Mouse (Mus musculus): ENCODE measurements around the gene Prc1.

Gene Prc1

DNA sequence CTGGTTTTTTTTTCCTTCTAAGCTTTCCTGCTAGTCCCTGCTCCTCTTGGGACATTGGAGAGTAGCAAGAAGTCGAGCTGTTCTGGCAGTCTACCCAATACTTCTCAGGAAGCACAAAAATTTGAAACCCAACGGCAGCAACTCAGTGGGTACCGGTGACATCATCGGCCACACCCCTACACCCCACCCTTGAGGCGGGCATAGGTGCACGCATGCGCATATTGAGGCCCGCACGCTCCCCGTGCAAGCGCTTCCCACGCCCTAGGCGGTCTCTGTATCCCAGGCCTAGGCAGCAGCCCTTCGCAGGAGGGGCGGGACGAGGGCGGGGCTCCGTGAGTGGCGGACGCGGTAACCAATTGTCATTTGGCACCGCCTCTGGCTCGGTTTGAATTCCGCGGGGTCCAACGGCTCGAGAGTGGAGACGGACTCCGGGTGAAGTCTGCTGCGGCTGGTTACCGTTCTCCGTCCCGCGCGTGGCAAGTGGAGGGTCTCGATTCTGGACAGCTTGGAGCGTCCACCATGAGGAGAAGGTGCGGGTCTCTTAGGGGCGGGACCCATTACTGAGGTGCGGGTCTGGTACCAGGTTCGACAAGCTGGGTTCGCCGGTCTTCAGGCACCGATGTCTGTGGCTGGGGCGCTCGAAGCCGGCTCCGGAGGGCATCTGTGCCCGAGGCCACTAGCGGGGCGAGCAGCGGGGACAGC lies at the start of gene Prc1:
Gene Prc1, plus strand, starts transcription at position 389 of the 702 bp plus-strand sequence.
- peak; percentile 100 for DNase-seq (ENCODE audit: extremely low spot score, low spot score)

DNA sequence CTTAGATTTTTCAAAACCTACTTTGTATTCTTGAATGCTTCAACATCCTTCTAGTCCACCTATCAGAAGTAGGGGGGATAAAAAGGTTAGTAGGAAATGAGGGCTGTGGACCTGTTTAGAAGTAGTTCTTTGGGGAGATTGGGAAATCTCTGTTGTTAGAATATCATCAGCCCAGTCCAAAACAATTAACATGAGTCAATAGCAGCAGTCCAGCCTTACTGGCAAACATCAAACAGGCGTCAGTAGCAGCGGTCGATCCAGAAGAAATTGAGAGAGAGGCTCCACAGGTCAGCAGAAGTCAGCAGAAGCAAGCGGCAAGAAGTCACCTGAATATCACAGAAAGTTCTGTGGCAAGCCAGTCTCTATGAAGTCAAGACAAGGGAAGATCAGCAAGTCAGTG lies 49.4 kb upstream of the Prc1 start:
- DNase-seq (ENCODE audit: extremely low spot score, low spot score) = no peak

DNA sequence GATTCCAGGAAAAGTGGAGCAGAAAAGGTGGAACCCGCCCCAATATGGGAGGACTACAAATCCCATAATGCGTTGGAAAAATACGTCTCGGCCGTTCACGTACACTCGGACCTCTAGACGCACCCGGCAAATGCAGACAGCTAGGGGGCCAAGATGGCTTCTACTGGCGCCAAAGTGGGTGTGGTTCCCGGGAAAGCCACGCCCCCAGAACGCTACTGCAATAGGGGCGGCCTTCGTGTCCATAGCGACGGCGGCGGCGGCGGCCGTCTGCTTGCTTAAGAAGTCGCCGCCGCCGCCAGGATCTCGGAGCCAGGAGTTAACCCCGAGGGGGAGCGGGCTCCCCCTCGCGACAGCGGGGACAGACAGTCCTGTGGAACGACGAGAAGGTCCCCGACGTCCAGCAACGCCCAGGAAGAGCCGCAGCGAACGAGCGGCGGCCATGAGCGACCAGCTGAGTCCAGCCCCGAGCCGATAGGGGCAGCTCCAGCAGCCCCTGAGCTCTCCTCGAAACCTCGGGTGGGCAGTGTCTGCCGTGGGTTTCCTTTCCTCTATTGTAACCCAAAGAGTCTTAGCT lies 48.0 kb upstream of the Prc1 start, which contains the start of gene Ttll13:
Gene Ttll13, plus strand, starts transcription at position 229 of the 574 bp plus-strand sequence.
- peak; percentile 94 for DNase-seq (ENCODE audit: extremely low spot score, low spot score)

DNA sequence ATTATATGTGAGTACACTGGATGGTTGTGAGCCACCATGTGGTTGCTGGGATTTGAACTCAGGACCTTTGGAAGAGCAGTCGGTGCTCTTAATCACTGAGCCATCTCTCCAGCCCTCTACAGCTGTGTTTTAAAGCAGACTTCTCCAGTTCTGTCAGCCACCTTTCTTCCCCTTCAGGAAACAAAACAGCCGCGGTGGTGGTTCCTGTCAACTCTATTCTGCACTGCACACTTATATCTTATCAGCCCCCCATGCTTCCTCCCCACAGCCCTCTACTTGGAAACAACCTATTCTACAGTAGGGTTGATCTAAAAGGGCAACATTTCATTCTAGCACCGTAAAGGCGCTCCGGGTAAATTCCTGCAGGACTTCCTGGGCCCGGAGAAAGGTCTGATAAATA lies 47.4 kb upstream of the Prc1 start:
- DNase-seq (ENCODE audit: extremely low spot score, low spot score) = no peak

DNA sequence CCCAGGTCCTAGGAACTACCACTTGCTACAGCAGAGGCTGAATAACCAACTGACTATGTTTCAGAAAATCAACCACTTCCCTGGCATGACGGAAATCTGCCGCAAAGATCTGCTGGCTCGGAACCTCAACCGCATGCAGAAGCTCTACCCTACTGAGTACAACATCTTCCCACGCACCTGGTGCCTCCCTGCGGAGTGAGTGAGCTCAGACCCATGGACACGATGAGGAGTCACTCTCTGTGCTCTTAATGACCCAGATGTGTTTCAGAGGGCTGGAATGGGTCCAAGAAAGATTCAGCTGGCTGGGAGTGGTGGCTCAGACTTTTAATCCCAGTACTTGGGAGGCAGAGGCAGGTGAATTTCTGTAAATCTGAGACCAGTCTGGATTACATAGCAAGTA lies 41.8 kb upstream of the Prc1 start:
- no peak for DNase-seq (ENCODE audit: extremely low spot score, low spot score)

DNA sequence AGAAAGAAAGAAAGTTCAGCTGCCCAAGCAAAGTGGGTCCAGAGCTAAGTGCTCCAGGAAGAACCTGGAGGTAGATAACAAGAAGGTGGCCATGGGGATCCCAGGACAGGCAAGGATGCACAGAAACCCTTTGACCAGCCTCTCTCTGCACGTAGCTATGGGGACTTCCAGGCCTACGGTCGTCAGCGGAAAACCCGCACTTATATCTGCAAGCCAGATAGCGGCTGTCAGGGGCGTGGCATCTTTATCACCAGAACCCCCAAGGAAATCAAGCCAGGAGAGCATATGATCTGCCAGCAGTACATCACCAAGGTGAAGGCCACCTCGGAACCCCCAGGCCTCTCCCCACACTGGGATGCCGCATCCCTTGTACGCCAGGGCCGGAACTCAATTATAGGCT lies 41.4 kb upstream of the Prc1 start:
- no peak for DNase-seq (ENCODE audit: extremely low spot score, low spot score)

DNA sequence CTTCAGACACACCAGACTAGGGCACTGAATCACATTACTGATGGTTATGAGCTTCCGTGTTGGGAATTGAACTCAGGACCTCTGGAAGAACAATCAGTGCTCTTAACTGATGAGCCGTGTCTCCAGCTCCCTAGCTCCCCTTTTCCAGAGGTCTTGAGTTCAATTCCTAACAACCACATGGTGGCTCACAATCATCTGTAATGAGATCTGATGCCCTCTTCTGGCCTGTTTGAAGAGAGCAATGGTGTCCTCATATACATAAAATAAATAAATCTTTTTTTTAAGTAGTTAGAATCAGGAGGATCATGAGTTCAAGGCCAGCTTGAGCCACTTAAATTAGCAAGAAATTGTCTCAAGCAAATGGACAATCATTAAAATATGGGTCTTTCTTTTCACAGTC lies 38.3 kb upstream of the Prc1 start:
- no peak for DNase-seq (ENCODE audit: extremely low spot score, low spot score)

DNA sequence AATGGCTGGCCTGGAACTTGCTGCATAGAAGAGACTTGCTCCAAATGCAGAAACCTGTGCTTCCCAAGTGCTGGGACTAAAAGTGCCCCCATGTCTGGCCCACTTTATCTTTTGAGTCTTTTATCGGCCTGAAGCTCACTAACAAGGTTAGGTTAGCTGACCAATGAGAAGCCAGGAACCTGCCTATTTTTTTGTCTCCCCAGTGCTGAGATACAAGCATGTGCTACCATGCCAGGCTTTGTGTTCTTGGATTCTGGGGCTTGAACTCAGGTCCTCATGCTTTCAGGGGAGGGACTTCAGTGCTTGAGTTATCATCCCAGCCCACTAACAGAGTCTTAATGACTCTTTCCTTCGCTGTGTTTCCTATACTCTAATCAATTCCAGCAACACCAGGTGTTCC lies 36.5 kb upstream of the Prc1 start:
- DNase-seq (ENCODE audit: extremely low spot score, low spot score) = no peak

DNA sequence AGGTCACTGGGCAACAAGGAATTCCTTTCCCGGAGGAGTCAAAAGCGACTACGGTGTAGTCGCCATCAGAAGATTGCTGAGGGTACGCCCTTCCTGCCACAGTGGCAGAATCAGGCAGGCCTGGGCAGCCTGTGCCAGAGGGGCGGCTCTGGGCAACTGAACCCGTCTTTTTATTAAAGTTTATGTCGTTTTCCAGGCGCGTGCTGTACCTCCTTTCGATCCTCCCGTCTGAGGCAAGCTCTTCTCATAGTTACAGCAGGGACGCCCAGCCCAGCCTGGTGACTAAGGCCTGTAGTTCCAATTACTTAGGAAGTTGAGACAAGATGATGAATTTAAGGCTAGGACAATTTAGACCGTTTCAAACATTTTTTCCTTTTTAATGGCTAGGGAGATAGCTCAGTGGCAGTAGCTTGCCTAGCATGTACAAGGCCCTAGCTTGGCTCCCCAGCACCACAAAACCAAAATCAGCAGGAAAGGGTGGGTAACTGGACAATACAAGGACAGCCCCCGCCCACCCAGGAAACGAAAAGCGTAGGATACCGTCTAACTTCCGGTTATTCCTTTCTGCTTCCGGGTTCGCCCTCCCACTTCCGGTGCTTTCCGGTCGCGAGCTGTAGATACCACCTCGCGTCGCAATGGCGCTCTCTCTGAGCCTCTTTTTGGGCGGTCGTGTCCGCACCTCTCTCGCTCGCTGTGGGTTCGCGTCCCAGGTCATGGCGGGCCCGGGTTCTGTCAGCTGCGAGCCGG lies 33.5 kb upstream of the Prc1 start, which contains the start of gene Ngrn:
Gene Ngrn, plus strand, starts transcription at position 591 of the 747 bp plus-strand sequence.
- peak; percentile 87 for DNase-seq (ENCODE audit: extremely low spot score, low spot score)

DNA sequence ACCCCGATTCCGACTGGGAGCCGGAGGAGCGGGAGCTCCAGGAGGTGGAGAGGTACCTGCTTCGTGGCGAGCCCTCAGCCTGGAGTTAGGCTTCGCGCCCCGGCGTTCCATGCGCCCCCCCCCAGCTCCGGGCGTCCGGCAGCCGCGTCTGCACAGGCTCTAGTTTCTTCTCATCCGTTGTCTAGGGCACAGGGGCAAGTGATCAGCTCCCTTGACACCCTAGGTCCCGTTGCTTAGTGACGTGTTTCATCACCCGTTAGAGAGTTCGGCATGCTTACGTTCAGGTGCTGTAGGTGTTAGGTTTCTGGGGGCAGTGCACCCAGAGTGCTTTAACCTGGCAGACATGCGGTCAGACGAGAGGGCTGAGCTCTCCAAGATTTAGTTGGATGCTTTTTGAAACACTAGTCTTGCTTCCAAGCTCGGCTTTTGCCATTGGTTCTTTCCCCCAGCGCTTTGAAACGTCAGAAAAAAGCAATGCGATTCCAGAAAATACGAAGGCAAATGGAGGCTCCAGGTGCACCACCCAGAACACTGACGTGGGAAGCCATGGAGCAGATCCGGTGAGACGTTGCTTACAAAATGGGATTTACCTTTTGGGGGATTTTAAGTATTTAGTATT lies 32.8 kb upstream of the Prc1 start:
- DNase-seq (ENCODE audit: extremely low spot score, low spot score) = no peak

DNA sequence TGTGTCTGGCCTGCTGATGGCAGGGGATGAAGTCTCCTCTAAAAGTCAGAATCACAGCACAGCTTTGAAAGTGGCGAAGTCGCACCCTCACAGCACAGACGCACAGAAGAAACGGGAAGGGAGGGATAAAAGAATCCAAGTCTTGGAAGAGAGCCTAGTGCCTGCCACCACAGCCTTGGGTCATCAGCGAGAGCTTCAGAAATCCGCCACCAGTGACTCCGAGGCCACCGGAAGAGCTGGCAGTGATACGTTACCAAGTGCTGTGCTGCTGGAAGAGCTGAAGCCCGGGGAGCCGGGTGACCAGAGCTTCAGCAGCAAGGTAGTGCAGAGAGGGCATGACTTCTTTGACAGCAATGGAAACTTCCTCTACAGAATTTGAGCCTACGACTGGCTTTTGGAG lies 29.6 kb upstream of the Prc1 start:
- DNase-seq (ENCODE audit: extremely low spot score, low spot score) = no peak

DNA sequence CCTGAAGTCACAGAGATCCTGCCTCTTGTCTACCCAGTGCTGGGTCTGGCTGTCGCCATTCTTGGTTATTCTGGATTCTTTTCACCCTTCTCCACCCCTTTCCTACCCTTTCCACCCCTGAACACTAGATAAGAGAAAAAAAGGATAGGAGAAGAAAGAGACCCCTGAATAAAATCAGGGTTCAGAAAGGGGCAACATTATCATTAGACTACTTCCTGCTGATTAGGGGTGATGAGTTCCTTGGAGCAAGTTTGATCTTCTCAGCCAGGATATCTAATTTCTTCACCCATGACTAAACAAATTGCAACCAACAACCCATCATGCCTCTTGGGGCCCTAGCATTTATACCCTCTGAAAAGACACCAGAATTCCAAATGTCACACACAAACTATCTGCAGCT lies 26.5 kb upstream of the Prc1 start:
- no peak for DNase-seq (ENCODE audit: extremely low spot score, low spot score)

DNA sequence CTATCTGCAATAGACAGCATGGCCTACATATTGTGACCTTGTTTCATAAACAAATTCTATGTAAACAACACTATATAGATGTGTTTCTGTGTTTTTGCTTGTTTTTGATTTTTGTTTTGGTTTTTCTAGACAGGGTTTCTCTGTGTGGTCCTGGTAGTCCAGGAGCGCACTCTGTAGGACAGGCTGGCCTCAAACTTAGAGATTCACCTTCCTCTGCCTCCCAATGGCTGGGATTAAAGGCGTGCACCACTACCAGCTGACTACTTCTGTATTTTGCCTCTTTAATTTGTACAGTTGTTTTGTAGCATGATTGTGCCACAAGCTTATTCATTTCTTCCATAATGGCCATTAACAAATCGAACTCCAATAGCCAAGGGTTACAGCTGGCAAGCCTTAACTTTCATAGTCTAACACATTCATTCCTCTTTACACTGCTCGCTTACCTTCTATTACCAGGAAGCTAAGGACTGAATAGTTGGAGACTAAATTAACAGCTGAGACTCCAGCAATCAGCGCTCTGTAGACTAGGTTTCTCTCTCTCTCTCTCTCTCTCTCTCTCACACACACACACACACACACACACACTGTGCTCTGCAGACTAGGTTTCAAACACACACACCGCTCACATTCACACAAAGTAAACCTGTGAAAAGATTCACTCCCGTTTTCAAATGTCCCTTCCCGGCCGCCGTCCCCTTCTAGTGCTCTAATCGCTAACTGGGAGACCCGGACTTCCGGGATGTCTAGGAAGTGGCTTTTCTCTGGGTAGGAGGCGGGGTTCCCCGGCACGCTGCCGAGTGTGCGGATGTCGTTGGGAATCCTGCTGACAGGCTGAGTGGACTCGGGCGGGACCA lies 25.1 kb upstream of the Prc1 start, which contains the start of gene Vps33b:
Gene Vps33b, plus strand, starts transcription at position 753 of the 854 bp plus-strand sequence.
- DNase-seq (ENCODE audit: extremely low spot score, low spot score) = peak; percentile 95

DNA sequence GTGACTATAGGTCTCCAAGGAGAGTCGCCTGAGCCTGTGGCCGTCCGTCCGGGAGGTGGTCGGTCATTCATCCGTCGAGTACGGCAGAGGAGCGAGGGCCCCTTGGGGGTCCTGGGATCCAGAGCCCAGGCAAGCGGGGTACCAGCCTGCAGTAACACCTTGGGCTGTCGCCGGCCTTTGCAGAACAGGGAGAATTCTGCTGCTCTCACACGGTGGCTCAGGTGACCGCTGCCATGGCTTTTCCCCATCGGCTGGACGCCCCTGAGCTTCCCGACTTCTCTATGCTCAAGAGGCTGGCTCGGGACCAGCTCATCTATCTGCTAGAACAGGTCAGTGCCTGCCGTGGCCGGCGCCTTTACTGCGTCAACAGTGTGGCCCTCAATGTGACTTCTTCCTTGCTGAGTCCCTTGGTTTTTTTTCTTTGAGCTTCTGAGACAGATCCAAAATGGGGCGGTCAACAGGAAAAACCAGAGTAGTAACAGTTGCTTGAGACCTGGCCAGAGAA lies 24.4 kb upstream of the Prc1 start:
- no peak for DNase-seq (ENCODE audit: extremely low spot score, low spot score)

DNA sequence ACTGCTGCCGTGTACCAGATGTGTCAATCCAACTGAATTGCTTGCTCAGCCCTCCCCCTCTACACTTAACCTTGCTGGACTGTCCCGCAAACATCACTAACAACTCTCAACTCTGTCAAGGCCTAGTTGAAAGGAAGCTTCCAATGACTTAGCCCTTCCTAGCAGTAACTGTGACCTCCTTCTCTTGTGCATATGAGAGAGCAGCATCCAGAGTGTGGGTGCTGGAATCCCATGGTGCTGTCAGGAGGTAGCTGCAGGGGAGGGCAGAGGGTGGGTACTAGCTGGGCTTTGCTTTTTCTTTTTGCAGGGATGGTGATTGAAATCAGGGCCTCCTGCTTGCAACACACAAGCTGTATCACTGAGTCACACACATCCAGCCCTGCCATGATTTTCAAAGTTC lies 20.8 kb upstream of the Prc1 start:
- no peak for DNase-seq (ENCODE audit: extremely low spot score, low spot score)

DNA sequence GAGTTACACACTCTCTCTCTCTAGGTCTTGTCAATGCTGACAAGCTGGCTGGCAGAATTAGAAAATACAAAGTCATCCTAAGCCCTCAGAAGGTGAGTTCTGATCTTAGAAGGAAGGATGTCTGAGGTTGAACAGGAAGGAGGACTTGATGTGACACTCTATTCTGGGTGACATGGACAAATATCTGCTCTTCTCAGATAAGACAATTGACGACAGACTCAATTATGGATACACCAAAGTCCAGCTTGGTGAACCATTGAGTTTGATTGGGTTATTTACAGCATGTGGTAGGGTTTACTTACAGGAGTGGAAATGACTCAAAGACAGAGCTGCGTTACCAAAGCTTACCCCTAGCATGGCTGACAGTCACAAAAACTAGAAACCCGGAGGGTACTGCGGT lies 17.9 kb upstream of the Prc1 start:
- no peak for DNase-seq (ENCODE audit: extremely low spot score, low spot score)

DNA sequence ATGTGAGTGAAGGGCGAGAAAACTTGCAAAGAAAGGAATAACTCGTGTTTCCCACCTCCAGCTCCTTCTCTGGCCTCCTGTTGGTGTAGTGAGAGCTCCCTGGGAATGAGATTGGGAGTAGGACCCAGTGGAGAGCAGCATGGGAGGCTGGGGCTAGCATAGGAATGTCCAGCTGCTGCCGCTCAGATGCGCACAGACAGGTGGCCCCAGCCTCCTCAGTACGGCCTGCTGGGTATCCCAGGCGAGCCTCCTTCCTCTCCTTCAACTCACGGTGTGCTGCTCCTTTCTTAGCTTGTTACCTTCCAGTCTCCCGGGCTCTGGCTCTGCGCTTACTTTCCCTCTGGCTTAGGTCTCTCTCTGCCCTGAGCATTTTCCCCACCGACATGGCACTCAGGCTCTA lies 14.2 kb upstream of the Prc1 start:
- DNase-seq (ENCODE audit: extremely low spot score, low spot score) = no peak

DNA sequence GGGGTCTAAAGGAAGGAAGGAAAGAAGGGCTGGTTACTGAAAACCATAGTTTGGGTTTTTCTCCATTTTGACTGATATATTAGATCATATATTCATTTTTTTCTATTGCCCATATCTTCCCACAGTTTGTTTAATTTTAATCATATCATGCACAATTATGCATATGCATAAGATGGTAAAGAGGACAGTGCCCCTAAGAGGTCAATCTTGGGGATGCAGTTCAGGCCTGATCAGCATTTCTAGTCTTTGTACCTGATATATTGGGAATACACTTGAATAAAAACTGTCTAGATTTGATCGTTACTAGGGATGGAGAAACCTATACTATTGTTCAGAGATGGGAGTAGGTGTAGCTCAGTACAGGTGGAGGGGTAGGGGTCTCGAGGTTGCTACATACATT lies 13.3 kb upstream of the Prc1 start:
- DNase-seq (ENCODE audit: extremely low spot score, low spot score) = no peak

DNA sequence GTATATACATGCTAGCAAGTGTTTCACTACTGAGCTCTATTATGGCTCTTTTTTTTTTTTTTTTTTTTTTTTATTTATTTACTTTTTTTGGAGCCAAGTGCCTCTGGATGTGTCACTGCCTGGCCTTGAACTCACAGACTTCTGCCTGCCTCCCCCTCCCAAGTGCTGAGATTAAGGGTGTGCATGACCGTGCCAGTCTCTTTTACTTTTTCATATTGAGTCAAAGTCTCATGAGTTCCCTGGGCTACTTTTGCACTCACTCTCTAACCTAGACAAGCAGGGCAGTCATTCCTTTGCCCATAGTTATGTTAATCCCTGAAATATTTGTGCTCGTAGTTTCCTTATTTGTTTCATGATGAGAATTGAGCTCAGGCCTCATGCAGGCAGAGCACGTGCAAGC lies 12.6 kb upstream of the Prc1 start:
- no peak for DNase-seq (ENCODE audit: extremely low spot score, low spot score)

DNA sequence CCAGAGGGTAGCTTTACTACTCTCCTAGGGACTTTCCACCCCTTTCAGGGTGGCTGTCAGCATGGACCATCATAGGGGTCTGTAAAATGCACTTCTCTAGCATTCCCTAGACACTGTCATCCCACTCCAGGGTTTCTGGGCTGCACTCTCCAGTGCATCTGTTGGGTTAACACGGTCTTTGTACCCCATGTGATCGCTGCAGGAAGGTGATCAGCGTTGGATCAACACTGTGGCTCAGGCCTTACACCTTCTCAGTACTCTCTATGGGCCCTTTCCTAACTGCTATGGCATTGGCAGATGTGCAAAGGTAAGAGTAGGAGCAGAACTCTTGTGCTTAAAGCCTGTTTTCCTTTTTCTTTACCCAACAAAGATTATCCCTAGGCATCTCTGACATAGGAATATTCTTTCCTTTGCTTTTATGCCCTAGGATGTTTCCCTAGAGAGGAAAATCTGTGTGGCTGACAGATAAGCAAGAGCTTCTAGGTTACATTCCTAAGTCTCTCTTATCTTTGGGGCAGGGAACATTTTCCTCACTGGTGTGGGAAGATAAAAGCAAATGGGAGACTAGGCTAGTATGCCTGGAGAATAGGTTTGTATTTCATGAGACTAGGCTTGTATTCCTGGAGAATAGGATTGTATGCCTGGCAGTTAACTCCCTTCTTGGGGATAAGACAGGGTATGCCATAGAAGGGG lies 10.9 kb upstream of the Prc1 start:
- no peak for DNase-seq (ENCODE audit: extremely low spot score, low spot score)
